Mouse (Mus musculus): ENCODE results near the gene Fabp1.

Fabp1 gene

GRCm38 (mm10) chr6:71211917-71212316, 12.3 kb downstream of the Fabp1 start:
- ATAC-seq (ENCODE audit: low TSS enrichment) = no peak

GRCm38 (mm10) chr6:71212471-71212870, 12.8 kb downstream of the Fabp1 start:
- no peak for ATAC-seq (ENCODE audit: low TSS enrichment)

GRCm38 (mm10) chr6:71221501-71221900, 21.9 kb downstream of the Fabp1 start:
- no peak for ATAC-seq (ENCODE audit: low TSS enrichment)

- ATAC-seq (ENCODE audit: low TSS enrichment) = no peak
These were observed 24.7 kb downstream of the Fabp1 start for GRCm38 (mm10) chr6:71224184-71224943.

GRCm38 (mm10) chr6:71226544-71226943, 26.9 kb downstream of the Fabp1 start:
- ATAC-seq (ENCODE audit: low TSS enrichment) = no peak

- ATAC-seq (ENCODE audit: low TSS enrichment) = no peak
These were observed 27.6 kb downstream of the Fabp1 start for GRCm38 (mm10) chr6:71227157-71227770.

- no peak for ATAC-seq (ENCODE audit: low TSS enrichment)
These were observed 35.5 kb downstream of the Fabp1 start for GRCm38 (mm10) chr6:71235121-71235520.

GRCm38 (mm10) chr6:71235944-71236343, 36.3 kb downstream of the Fabp1 start:
- no peak for ATAC-seq (ENCODE audit: low TSS enrichment)

- no peak for ATAC-seq (ENCODE audit: low TSS enrichment)
These were observed 36.9 kb downstream of the Fabp1 start for GRCm38 (mm10) chr6:71236506-71236905.

- no peak for ATAC-seq (ENCODE audit: low TSS enrichment)
These were observed 37.4 kb downstream of the Fabp1 start for GRCm38 (mm10) chr6:71237031-71237431.

GRCm38 (mm10) chr6:71239069-71239750, 39.6 kb downstream of the Fabp1 start:
- no peak for ATAC-seq (ENCODE audit: low TSS enrichment)

GRCm38 (mm10) chr6:71240831-71241230, 41.2 kb downstream of the Fabp1 start:
- no peak for ATAC-seq (ENCODE audit: low TSS enrichment)

GRCm38 (mm10) chr6:71242811-71243210, 43.2 kb downstream of the Fabp1 start:
- no peak for ATAC-seq (ENCODE audit: low TSS enrichment)

- ATAC-seq (ENCODE audit: low TSS enrichment) = no peak
These were observed 43.6 kb downstream of the Fabp1 start for GRCm38 (mm10) chr6:71243258-71243657.

GRCm38 (mm10) chr6:71248420-71248819, 48.8 kb downstream of the Fabp1 start:
- no peak for ATAC-seq (ENCODE audit: low TSS enrichment)

- ATAC-seq (ENCODE audit: low TSS enrichment) = no peak
These were observed 50.0 kb downstream of the Fabp1 start for GRCm38 (mm10) chr6:71249615-71250014.

GRCm38 (mm10) chr6:71250951-71251350, 51.3 kb downstream of the Fabp1 start:
- no peak for ATAC-seq (ENCODE audit: low TSS enrichment)

- no peak for ATAC-seq (ENCODE audit: low TSS enrichment)
These were observed 54.8 kb downstream of the Fabp1 start for GRCm38 (mm10) chr6:71254456-71254855.
